Mouse (Mus musculus): ENCODE measurements around the gene Clspn. TPM values are rescaled to one million over a fixed set of nuclear protein-coding genes. Genes with fewer than 3 reads are reported as not detected.

The Clspn gene
- total RNA-seq, 2 experiments from 2014 or later: 2.5 to 2.6 TPM

- DNase-seq (ENCODE audit: low spot score in 2 of 2): no peak
Observed at GRCm38 (mm10) chr4:126632668-126633067, 75.9 kb downstream of the Clspn start.

- DNase-seq (ENCODE audit: low spot score in 2 of 2): no peak
Observed at GRCm38 (mm10) chr4:126636330-126636729, 79.6 kb downstream of the Clspn start.

DNA sequence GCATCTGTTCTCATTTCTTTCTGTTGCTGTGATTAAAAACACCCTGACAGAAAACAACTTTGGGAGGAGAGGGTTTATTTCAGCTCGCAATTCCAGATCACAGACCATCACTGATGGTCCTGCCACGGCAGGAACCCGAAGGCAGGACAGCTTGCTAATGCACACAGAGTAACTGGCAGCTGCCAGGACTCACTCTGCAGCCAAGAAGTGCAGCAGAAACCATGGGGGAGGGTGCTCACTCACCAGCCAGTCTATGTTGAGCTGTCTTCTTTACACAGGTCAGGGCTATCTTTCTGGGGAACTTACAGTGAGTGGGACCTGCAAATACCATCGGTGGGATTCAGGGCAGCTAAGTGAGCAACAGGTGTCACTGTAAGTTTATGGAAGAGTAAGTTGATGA lies 80.7 kb downstream of the Clspn start:
- DNase-seq (ENCODE audit: low spot score in 2 of 2): no peak

GRCm38 (mm10) chr4:126639339-126639738 lies 82.6 kb downstream of the Clspn start:
- DNase-seq (ENCODE audit: low spot score in 2 of 2): peak; percentile 23 to 52

DNA sequence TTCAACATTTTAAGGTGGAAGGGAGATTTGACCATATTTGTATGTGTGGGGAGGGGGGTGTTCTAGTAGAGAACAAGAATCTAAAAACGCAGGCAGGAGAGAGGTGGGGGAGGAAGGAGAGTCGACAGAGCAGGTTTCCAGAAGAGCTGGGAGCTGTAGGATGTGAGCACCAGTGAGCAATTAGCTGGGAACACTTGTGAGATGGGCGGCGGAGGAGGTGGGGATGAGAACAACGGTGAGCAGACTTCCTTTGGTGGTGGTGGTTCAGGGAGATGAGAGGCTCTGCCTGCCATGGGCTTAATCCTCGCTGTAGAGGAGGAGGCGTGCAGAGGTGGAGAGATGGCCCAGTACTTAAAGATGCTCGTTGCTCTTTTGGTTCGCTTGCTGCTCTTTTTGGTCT lies 85.2 kb downstream of the Clspn start:
- DNase-seq (ENCODE audit: low spot score in 2 of 2): no peak

Small RNA genes within 50 kb of the gene (microRNA-seq; reads per million reads assigned to microRNA genes)
- gene Mir7119: 0 reads per million in 2 experiments

Other genes starting within 250 kb of the Clspn start
- gene Adprhl2, start 235.2 kb upstream of the Clspn start, total RNA-seq (2021): 10 to 100 TPM; 25.8 to 26.1 TPM
- 1 to 10 TPM; 1.9 to 2.2 TPM for gene Tekt2, start 231.2 kb upstream of the Clspn start, total RNA-seq (2021)
- gene Ago3, start 127.4 kb upstream of the Clspn start, total RNA-seq (2021): 10 to 100 TPM; 35.7 to 37.6 TPM
- 10 to 100 TPM; 71.6 to 71.7 TPM for gene Ago1, start 88.4 kb upstream of the Clspn start, total RNA-seq (2021)
- 1 to 10 TPM; 6.4 to 6.7 TPM for gene Ago4, start 23.5 kb upstream of the Clspn start, total RNA-seq (2021)
- gene 5730409E04Rik, start 52.9 kb downstream of the Clspn start, total RNA-seq (2021): 10 to 100 TPM; 68.6 TPM
- 100 to 1,000 TPM; 128 to 130 TPM for gene Psmb2, start 120.7 kb downstream of the Clspn start, total RNA-seq (2021)
- not detected for gene Tfap2e, start 179.3 kb downstream of the Clspn start, total RNA-seq (2021)
- 1,000 to 10,000 TPM; 1,231 to 1,244 TPM for gene Ncdn, start 196.5 kb downstream of the Clspn start, total RNA-seq (2021)
- 10 to 100 TPM; 59.2 to 59.4 TPM for gene AU040320, start 196.6 kb downstream of the Clspn start, total RNA-seq (2021)

All from layer of hippocampus, postnatal 14 days (tissue).